Mouse (Mus musculus): ENCODE data around the gene Tas2r139.
A peak's percentile ranks its signal among the peaks of the same experiment; 100 is the strongest.
"Not testable (repeated sequence)": the region's sequence is repeated elsewhere in the genome, so short reads cannot be mapped to it uniquely, and the experiment has no call there.

The Tas2r139 gene

GRCm38 (mm10) chr6:42140636-42141035 is at the start of gene Tas2r139:
Gene Tas2r139 (plus strand): TSS chr6:42140936.
- ATAC-seq (ENCODE audit: low TSS enrichment), result no peak

- not testable (repeated sequence) for ATAC-seq (ENCODE audit: low TSS enrichment)
Measured at GRCm38 (mm10) chr6:42151115-42151514, 10.4 kb downstream of the Tas2r139 start.

GRCm38 (mm10) chr6:42182462-42182861 is 41.7 kb downstream of the Tas2r139 start:
- peak; percentile 97 for ATAC-seq (ENCODE audit: low TSS enrichment)

- ATAC-seq (ENCODE audit: low TSS enrichment), result no peak
Measured at GRCm38 (mm10) chr6:42186230-42186629, 45.5 kb downstream of the Tas2r139 start.

Data from frontal cortex, adult (tissue).